ENCODE assay signal across 9 mouse cellular contexts in genomic region chr13:98810143-98810542, GRCm38 (mm10). TPM values are rescaled to one million over a fixed set of nuclear protein-coding genes. Genes with fewer than 3 reads are reported as not detected.
DNase-seq lines count a peak whose midpoint lies in the region; ATAC-seq and TF ChIP-seq lines count a peak whose summit lies in the region.
"Had no signal": no experiment of that assay in that cellular context is flagged by ENCODE, and none has a peak within 500 bp of the region (broad histone marks: within the 10 kb centered on the region; RNA-seq: fewer than 3 reads in every experiment).

No protein-coding gene starts in this region.

- no peak for TF ChIP-seq CTCF in liver, postnatal 0 days (IDR thresholded peaks at IDR 0.05; ENCODE audit: low read depth)
- no peak for TF ChIP-seq CTCF in hindbrain, postnatal 0 days (IDR thresholded peaks at IDR 0.05; ENCODE audit: low read depth)

- ATAC-seq in CD4-positive, CD25-positive, alpha-beta regulatory T cell, adult 4 months = peak; percentile 43
- ATAC-seq in common myeloid progenitor, adult 5-6 weeks (replicated peaks; ENCODE audit: low read depth, poor library complexity, severe bottlenecking) = peak; percentile 65
- ATAC-seq in liver, postnatal 0 days = peak; percentile 58
- ATAC-seq in hindbrain, postnatal 0 days = no peak

- peaks cover 4% of the 10 kb centered on the region for H3K36me3 ChIP-seq in liver, postnatal 0 days (replicated peaks; ENCODE audit: insufficient read depth, low read length)
- no peaks in the 10 kb centered on the region for H3K36me3 ChIP-seq in hindbrain, postnatal 0 days (ENCODE audit: insufficient read depth, low read length)

- peak overlapping the region; percentile 66 for H3K4me2 ChIP-seq in liver, postnatal 0 days (ENCODE audit: low read depth, low read length)
- H3K4me2 ChIP-seq in hindbrain, postnatal 0 days (ENCODE audit: low read depth, low read length) = no peak overlapping the region
- H3K4me2 ChIP-seq: neural tube, embryonic 12.5 days had no signal

- H3K4me1 ChIP-seq in liver, postnatal 0 days (ENCODE audit: insufficient read depth) = peaks cover 8% of the 10 kb centered on the region
- no peaks in the 10 kb centered on the region for H3K4me1 ChIP-seq in hindbrain, postnatal 0 days (ENCODE audit: insufficient read depth, low read length)

- no peaks in the 10 kb centered on the region for H3K9me3 ChIP-seq in liver, postnatal 0 days (ENCODE audit: low read length)
- H3K9me3 ChIP-seq in hindbrain, postnatal 0 days (ENCODE audit: low read length) = no peaks in the 10 kb centered on the region
- H3K9me3 ChIP-seq: neural tube, embryonic 12.5 days had no signal

- no peaks in the 10 kb centered on the region for H3K27me3 ChIP-seq in liver, postnatal 0 days (ENCODE audit: insufficient read depth, low read length)
- no peaks in the 10 kb centered on the region for H3K27me3 ChIP-seq in hindbrain, postnatal 0 days (ENCODE audit: insufficient read depth, low read length)
- H3K27me3 ChIP-seq: neural tube, embryonic 12.5 days had no signal

- 24% methylated on average over 6 of the region's 6 CpGs for WGBS in liver, postnatal 0 days (ENCODE audit: insufficient replicate concordance)
- 78% methylated on average over 6 of the region's 6 CpGs for WGBS in hindbrain, postnatal 0 days

- peak overlapping the region; percentile 51; the same call in 1 of the 2 replicates for H3K9ac ChIP-seq in liver, postnatal 0 days (replicated peaks)
- H3K9ac ChIP-seq in hindbrain, postnatal 0 days (replicated peaks; ENCODE audit: low read length) = no peak overlapping the region
- H3K9ac ChIP-seq: neural tube, embryonic 12.5 days had no signal

- DNase-seq in heart, adult 9 months (ENCODE audit: low spot score in 2 of 2) = peak; percentile 23 to 42
- no peak for DNase-seq in heart, adult 8-10 months (ENCODE audit: low spot score)
- DNase-seq in liver, postnatal 0 days = peak; percentile 30
- no peak for DNase-seq in cerebellum, postnatal 25 days
- no peak for DNase-seq in hindbrain, postnatal 0 days (ENCODE audit: low spot score)
- DNase-seq in thymus, postnatal 25 days = no peak

- TF ChIP-seq EP300 in liver, postnatal 0 days (IDR thresholded peaks at IDR 0.05; ENCODE audit: low read depth) = peak; percentile 93

- H3K27ac ChIP-seq in liver, postnatal 0 days (ENCODE audit: low read depth) = peak overlapping the region; percentile 92
- H3K27ac ChIP-seq in hindbrain, postnatal 0 days = no peak overlapping the region
- H3K27ac ChIP-seq: neural tube, embryonic 12.5 days had no signal

- peak overlapping the region; percentile 21 for H3K4me3 ChIP-seq in liver, postnatal 0 days (ENCODE audit: low read depth, low read length)
- H3K4me3 ChIP-seq in hindbrain, postnatal 0 days (ENCODE audit: low read length) = no peak overlapping the region
- H3K4me3 ChIP-seq: neural tube, embryonic 12.5 days had no signal

RNA-seq across cellular contexts. Expression of gene Fcho2, which starts 5.1 kb away (rescaled TPM):
- 10 to 100 TPM; 28.4 to 41.0 (median 36.0) TPM for total RNA-seq in heart, adult 8-10 months (2022)
- polyA plus RNA-seq in CD4-positive, CD25-positive, alpha-beta regulatory T cell, adult 4 months (2017; shearing (Covaris generic)) = 10 to 100 TPM; 40.5 to 46.8 TPM
- 22.8 and 35.0 TPM in 2 replicates for total RNA-seq in common myeloid progenitor, adult 5-6 weeks (2017)
- 16.6 and 16.7 TPM in 2 replicates for polyA plus RNA-seq in liver, postnatal 0 days (2015; fragmentation: Nextera tagmentation; extraction: Ambion mirVana)
- total RNA-seq in hindbrain, postnatal 0 days (2014; rRNA removed) = 15.7 and 19.6 TPM in 2 replicates
- polyA plus RNA-seq in hindbrain, postnatal 0 days (2015; fragmentation: Nextera tagmentation; extraction: Ambion mirVana) = 18.1 and 19.7 TPM in 2 replicates

Comparison
In these comparisons a context has a peak if more than half of its experiments do, and no peak if none do; other contexts are left out.
1. DNase-seq: peak in heart, adult 9 months (2 of 2) and liver, postnatal 0 days (single experiment); none in heart, adult 8-10 months (single experiment), cerebellum, postnatal 25 days (0 of 2), hindbrain, postnatal 0 days (single experiment) and thymus, postnatal 25 days (single experiment).